Mouse (Mus musculus) frontal cortex, adult 2 months (tissue): ENCODE measurements around the gene Trim52. TPM values are rescaled to one million over a fixed set of nuclear protein-coding genes. Genes with fewer than 3 reads are reported as not detected.

ENCODE experiments used
- polyA plus RNA-seq: library from polyadenylated mRNA; depleted of rRNA; stranded (reverse); fragments of >200 nt; gene quantifications from 2 replicates; pipeline ENCODE4 v1.2.3, GENCODE M21; 2012; rRNA removed

Trim52 gene
- polyA plus RNA-seq, 1 experiment: not detected

Other genes with a start within 250 kb of the Trim52 start
- gene Spry2, start 209.4 kb upstream of the Trim52 start, polyA plus RNA-seq: 36.2 and 37.8 TPM in 2 replicates